Mouse (Mus musculus): ENCODE measurements around the gene Podxl. TPM values are rescaled to one million over a fixed set of nuclear protein-coding genes. Genes with fewer than 3 reads are reported as not detected.

The Podxl gene
- polyA plus RNA-seq, 1 experiment from 2014 or later, result 2.8 TPM

- 59% methylated on average over 4 of the region's 4 CpGs for WGBS (ENCODE audit: insufficient replicate concordance)
Measured at GRCm38 (mm10) chr6:31480008-31480407, 83.8 kb downstream of the Podxl start.

GRCm38 (mm10) chr6:31478221-31478620 lies 85.6 kb downstream of the Podxl start:
- H3K36me3 ChIP-seq (replicated peaks; ENCODE audit: insufficient read depth, low read length), result peaks cover 37% of the 10 kb centered on the region
- 83% methylated on average over 4 of the region's 4 CpGs for WGBS (ENCODE audit: insufficient replicate concordance)
- DNase-seq, result no peak

More at GRCm38 (mm10) chr6:31480008-31480407, 83.8 kb downstream of the Podxl start:
- no peak overlapping the region for H3K4me2 ChIP-seq (ENCODE audit: low read depth, low read length)
- no peaks in the 10 kb centered on the region for H3K27me3 ChIP-seq (ENCODE audit: insufficient read depth, low read length)
- H3K9me3 ChIP-seq (ENCODE audit: low read length), result no peaks in the 10 kb centered on the region
- TF ChIP-seq CTCF (IDR thresholded peaks at IDR 0.05; ENCODE audit: low read depth) (no peak), EP300 (IDR thresholded peaks at IDR 0.05; ENCODE audit: low read depth) (no peak)
- no peak overlapping the region for H3K9ac ChIP-seq (replicated peaks)
- H3K4me3 ChIP-seq (ENCODE audit: low read depth, low read length), result no peak overlapping the region
- H3K4me1 ChIP-seq (ENCODE audit: insufficient read depth), result no peaks in the 10 kb centered on the region
- peak; percentile 74 for ATAC-seq
- peak; percentile 25 for DNase-seq
- no peak overlapping the region for H3K27ac ChIP-seq (ENCODE audit: low read depth)
- H3K36me3 ChIP-seq (replicated peaks; ENCODE audit: insufficient read depth, low read length), result peaks cover 25% of the 10 kb centered on the region

More at GRCm38 (mm10) chr6:31478221-31478620, 85.6 kb downstream of the Podxl start:
- no peaks in the 10 kb centered on the region for H3K4me1 ChIP-seq (ENCODE audit: insufficient read depth)
- H3K9ac ChIP-seq (replicated peaks), result no peak overlapping the region
- TF ChIP-seq CTCF (IDR thresholded peaks at IDR 0.05; ENCODE audit: low read depth), result peak; percentile 48
- no peak for TF ChIP-seq EP300 (IDR thresholded peaks at IDR 0.05; ENCODE audit: low read depth)
- no peak overlapping the region for H3K27ac ChIP-seq (ENCODE audit: low read depth)
- ATAC-seq, result no peak
- H3K27me3 ChIP-seq (ENCODE audit: insufficient read depth, low read length), result no peaks in the 10 kb centered on the region
- H3K4me2 ChIP-seq (ENCODE audit: low read depth, low read length), result no peak overlapping the region
- H3K9me3 ChIP-seq (ENCODE audit: low read length), result no peaks in the 10 kb centered on the region
- no peak overlapping the region for H3K4me3 ChIP-seq (ENCODE audit: low read depth, low read length)

Other genes starting within 250 kb of the Podxl start
- gene Mkln1, start 165.2 kb downstream of the Podxl start, polyA plus RNA-seq (2015; fragmentation: Nextera tagmentation; extraction: Ambion mirVana), result 95.7 and 103 TPM in 2 replicates